Mouse (Mus musculus) stomach, embryonic 14.5 days (tissue): ENCODE data around the gene Car3. TPM values are rescaled to one million over a fixed set of nuclear protein-coding genes. Genes with fewer than 3 reads are reported as not detected.

Experiments
- ATAC-seq: fragments of 200-750 bp; cut with Nextera tagmentation; 2 replicates; pipeline ENCODE4 v1.8.0; 2017; ENCODE audit warnings: low read depth, moderate TSS enrichment; ENCODE audit not compliant: insufficient number of reproducible peaks, insufficient read depth, low FRiP score
- H3K27ac ChIP-seq: fragments of 300-500 bp; sonication (generic); 2 replicates; pipeline ENCODE4 v1.5.1; 2014; ENCODE audit warnings: mild to moderate bottlenecking, low read length, moderate library complexity, mixed read lengths
- H3K27me3 ChIP-seq: fragments of 300-500 bp; sonication (generic); 2 replicates; pipeline ENCODE4 v1.6.1; 2014; ENCODE audit warnings: low read length, control low read depth, mixed read lengths; ENCODE audit not compliant: control insufficient read depth, insufficient read depth
- H3K36me3 ChIP-seq: fragments of 300-500 bp; sonication (generic); 2 replicates; pipeline ENCODE4 v1.6.1; 2014; ENCODE audit warnings: mild to moderate bottlenecking, control low read depth, low read length, moderate library complexity, mixed read lengths; ENCODE audit not compliant: control insufficient read depth, insufficient read depth
- H3K4me1 ChIP-seq: fragments of 300-500 bp; sonication (generic); 2 replicates; pipeline ENCODE4 v1.6.1; 2014; ENCODE audit warnings: low read length, control low read depth, mixed read lengths; ENCODE audit not compliant: control insufficient read depth, insufficient read depth
- H3K4me2 ChIP-seq: fragments of 300-500 bp; sonication (generic); replicated peaks from 2 replicates; pipeline ENCODE4 v1.6.1; 2014; ENCODE audit warnings: low read depth, low read length, control low read depth
- H3K4me3 ChIP-seq: fragments of 300-500 bp; sonication (generic); 2 replicates; pipeline ENCODE4 v1.5.1; 2014; ENCODE audit warnings: low read depth, low read length, control low read depth
- H3K9ac ChIP-seq: fragments of 300-500 bp; sonication (generic); replicated peaks from 2 replicates; pipeline ENCODE4 v1.6.1; 2014; ENCODE audit warnings: low read depth, mild to moderate bottlenecking, control low read depth, low read length, moderate library complexity, mixed read lengths
- H3K9me3 ChIP-seq: fragments of 300-500 bp; sonication (generic); 2 replicates; pipeline ENCODE4 v1.6.1; 2016; ENCODE audit warnings: low read depth, low read length, control low read depth; ENCODE audit not compliant: control insufficient read depth
- WGBS: fragments of 180-500 bp; shearing (Covaris S2); extraction: QIAGEN DNeasy Blood & Tissue Kit; methylation state at CpG from one replicate; pipeline ENCODE4 v1.1.7; 2014; 5-methylcytosine and 5-hydroxymethylcytosine counted together
- polyA plus RNA-seq: library from polyadenylated mRNA; unstranded; fragments of >200 nt; fragmentation: Nextera tagmentation; extraction: Ambion mirVana; gene quantifications from 2 replicates; pipeline ENCODE4 v1.2.1, GENCODE M21; 2014

Gene Car3
- polyA plus RNA-seq, 1 experiment from 2014 or later: 7.9 TPM

- Histone ChIP-seq H3K27ac (no peak overlapping the region), H3K9me3 (no peaks in the 10 kb centered on the region), H3K4me2 (no peak overlapping the region), H3K36me3 (no peaks in the 10 kb centered on the region), H3K4me1 (no peaks in the 10 kb centered on the region), H3K27me3 (no peaks in the 10 kb centered on the region), H3K9ac (no peak overlapping the region), H3K4me3 (no peak overlapping the region)
- 72% methylated on average over 2 of the region's 2 CpGs for WGBS
- ATAC-seq: no peak
These were observed 2.6 kb downstream of the Car3 start for GRCm38 (mm10) chr3:14865941-14866340.

DNA sequence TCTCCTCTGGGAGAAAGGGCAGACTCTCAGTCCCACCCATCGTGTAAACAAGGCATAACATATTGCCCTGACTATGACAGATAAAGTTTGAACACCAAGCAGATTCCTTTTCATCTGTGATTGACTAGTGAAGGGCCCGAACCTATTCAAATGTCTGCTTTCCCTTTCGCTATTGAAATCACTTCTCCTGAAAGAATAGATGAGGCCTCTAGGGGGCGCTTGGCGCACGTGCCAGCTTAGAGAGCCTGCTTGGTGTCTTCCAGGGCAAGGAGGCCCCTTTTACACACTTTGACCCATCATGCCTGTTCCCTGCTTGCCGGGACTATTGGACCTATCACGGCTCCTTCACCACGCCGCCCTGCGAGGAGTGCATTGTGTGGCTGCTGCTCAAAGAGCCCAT, 6.5 kb downstream of the Car3 start:
- Histone ChIP-seq H3K27ac (no peak overlapping the region), H3K36me3 (no peaks in the 10 kb centered on the region), H3K4me2 (no peak overlapping the region), H3K4me3 (no peak overlapping the region), H3K4me1 (no peaks in the 10 kb centered on the region), H3K27me3 (no peaks in the 10 kb centered on the region), H3K9ac (no peak overlapping the region), H3K9me3 (no peaks in the 10 kb centered on the region)
- ATAC-seq: 0 out of 2 replicates have a peak, but pooled peaks have one; percentile 40
- WGBS: 25% methylated on average over 11 of the region's 11 CpGs

- H3K4me1 ChIP-seq: no peaks in the 10 kb centered on the region
- no peak for ATAC-seq
- no peaks in the 10 kb centered on the region for H3K9me3 ChIP-seq
- no peak overlapping the region for H3K27ac ChIP-seq
- no peak overlapping the region for H3K9ac ChIP-seq
- WGBS: 61% methylated on average over 1 of the region's 1 CpGs
- no peak overlapping the region for H3K4me2 ChIP-seq
- H3K4me3 ChIP-seq: no peak overlapping the region
- H3K36me3 ChIP-seq: no peaks in the 10 kb centered on the region
- H3K27me3 ChIP-seq: no peaks in the 10 kb centered on the region
These were observed 7.2 kb downstream of the Car3 start for GRCm38 (mm10) chr3:14870528-14870927.

DNA sequence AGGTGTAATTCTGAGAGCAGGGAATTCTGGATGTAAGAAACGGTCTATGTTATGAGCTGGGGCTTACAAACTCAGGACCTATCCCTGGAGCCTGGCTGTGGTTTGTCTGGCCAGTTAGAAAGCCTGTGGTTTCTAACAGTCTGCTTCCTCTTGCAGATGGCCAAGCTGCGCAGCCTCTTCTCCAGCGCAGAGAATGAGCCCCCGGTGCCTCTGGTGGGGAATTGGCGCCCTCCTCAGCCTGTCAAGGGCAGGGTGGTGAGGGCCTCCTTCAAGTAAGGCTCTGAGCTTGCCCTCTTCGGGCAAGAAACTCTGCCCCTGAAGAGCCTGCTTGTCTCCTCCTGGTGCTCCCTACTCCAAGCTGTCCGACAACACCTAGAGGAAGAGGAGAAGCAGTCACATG, 8.1 kb downstream of the Car3 start:
- no peak overlapping the region for H3K27ac ChIP-seq
- no peaks in the 10 kb centered on the region for H3K27me3 ChIP-seq
- no peaks in the 10 kb centered on the region for H3K36me3 ChIP-seq
- WGBS: 60% methylated on average over 7 of the region's 7 CpGs
- no peak overlapping the region for H3K4me3 ChIP-seq
- H3K9ac ChIP-seq: no peak overlapping the region
- no peak overlapping the region for H3K4me2 ChIP-seq
- ATAC-seq: no peak
- H3K9me3 ChIP-seq: no peaks in the 10 kb centered on the region
- no peaks in the 10 kb centered on the region for H3K4me1 ChIP-seq

- Histone ChIP-seq H3K4me3 (no peak overlapping the region), H3K9ac (no peak overlapping the region), H3K27me3 (no peaks in the 10 kb centered on the region), H3K4me1 (no peaks in the 10 kb centered on the region), H3K36me3 (no peaks in the 10 kb centered on the region), H3K4me2 (no peak overlapping the region), H3K27ac (no peak overlapping the region), H3K9me3 (no peaks in the 10 kb centered on the region)
- ATAC-seq: peak; percentile 60; the same call in 1 of the 2 replicates
- 23% methylated on average over 8 of the region's 8 CpGs for WGBS
These were observed 11.2 kb downstream of the Car3 start for GRCm38 (mm10) chr3:14874402-14875040.

- ATAC-seq: no peak
- no peak overlapping the region for H3K27ac ChIP-seq
- H3K4me3 ChIP-seq: no peak overlapping the region
- no peak overlapping the region for H3K9ac ChIP-seq
- no peaks in the 10 kb centered on the region for H3K36me3 ChIP-seq
- H3K4me1 ChIP-seq: no peaks in the 10 kb centered on the region
- H3K27me3 ChIP-seq: no peaks in the 10 kb centered on the region
- no peak overlapping the region for H3K4me2 ChIP-seq
- H3K9me3 ChIP-seq: no peaks in the 10 kb centered on the region
- 63% methylated on average over 9 of the region's 9 CpGs for WGBS
These were observed 13.1 kb downstream of the Car3 start for GRCm38 (mm10) chr3:14876325-14876918.

DNA sequence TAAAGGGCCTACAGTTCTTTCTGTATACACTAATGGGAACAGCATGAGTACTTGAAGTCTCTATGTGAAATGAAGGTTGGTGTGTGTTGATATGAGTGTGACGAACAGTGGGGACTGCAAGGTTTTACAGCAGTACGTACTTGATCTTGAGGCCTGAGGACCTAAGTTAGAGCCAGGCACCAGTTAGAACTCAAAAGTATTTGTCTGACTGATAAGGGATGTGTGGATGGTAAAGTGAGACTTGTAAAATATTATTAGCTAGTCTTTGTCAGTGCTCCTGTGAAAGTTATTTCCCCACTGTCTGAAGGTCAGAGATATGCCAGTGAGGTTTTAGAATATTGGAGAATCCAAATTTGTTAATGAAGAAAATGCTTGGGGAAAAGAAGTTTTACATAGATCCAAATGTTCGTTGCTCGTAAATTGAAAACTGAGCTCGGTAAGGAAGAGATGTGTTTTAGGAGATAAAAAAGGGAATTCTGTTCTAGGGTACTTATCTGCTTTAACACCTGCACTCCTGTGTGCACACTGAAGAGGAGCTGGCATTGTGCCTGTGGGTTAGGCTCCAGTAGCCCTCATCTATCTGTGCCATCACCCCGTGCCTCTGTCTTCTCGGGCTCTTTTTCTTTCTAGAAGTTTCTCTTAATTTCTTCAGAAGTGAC, 14.1 kb downstream of the Car3 start:
- Histone ChIP-seq H3K27me3 (no peaks in the 10 kb centered on the region), H3K9ac (no peak overlapping the region), H3K36me3 (no peaks in the 10 kb centered on the region), H3K27ac (no peak overlapping the region), H3K9me3 (no peaks in the 10 kb centered on the region), H3K4me2 (no peak overlapping the region), H3K4me1 (no peaks in the 10 kb centered on the region), H3K4me3 (no peak overlapping the region)
- WGBS: 84% methylated on average over 7 of the region's 7 CpGs
- ATAC-seq: no peak

DNA sequence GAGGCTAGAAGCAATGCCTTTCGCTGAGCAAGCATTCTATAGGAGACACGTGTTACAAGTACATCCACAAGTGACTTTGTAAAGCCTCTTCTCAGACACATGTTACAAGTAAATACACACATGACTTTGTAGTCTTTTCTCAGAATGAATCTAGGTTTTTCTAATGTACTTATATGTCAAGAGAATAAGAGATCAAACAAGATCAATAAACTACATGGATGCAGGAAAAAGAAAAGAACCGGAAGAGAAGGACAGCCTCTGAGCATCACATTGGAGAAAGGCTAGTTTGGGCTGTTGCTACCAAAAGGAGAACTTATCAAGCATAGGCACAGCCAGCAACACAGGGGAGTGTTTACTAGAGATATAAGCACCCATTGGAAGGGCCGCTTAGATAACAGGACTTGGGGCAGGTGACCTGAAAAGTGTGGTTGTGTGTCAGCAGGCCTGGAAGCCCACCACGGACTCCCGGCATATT, 15.5 kb downstream of the Car3 start:
- 70% methylated on average over 6 of the region's 6 CpGs for WGBS
- Histone ChIP-seq H3K4me2 (no peak overlapping the region), H3K9ac (no peak overlapping the region), H3K4me1 (no peaks in the 10 kb centered on the region), H3K27ac (no peak overlapping the region), H3K27me3 (no peaks in the 10 kb centered on the region), H3K36me3 (no peaks in the 10 kb centered on the region), H3K4me3 (no peak overlapping the region), H3K9me3 (no peaks in the 10 kb centered on the region)
- peak; percentile 72 for ATAC-seq
